Comparison of ENCODE assay signal across 13 mouse cellular contexts in the genomic region with DNA sequence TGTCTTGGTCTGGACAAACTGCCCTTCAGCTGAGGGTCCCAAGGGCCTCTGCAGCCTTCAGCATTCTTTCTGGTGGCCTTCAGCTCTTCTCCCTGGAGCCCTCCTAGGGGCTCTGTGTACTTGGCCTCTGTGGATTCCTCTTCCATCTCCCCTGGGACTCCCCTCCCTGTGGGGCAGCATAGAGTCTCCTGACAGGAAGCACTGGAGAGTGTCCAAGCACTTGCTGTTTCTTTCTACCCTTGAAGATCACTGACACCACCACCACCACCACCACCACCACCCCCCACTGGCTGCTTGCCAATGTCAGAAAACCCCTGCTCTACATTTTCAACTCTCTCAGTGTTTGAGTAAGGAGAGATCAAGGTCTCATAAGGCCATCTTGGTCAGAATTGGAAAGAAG.
DNase-seq lines count a peak whose midpoint lies in the region.
"Had no signal": no experiment of that assay in that cellular context is flagged by ENCODE, and none has a peak within 500 bp of the region (broad histone marks: within the 10 kb centered on the region; RNA-seq: fewer than 3 reads in every experiment).

No protein-coding gene starts in this region.

- peak; percentile 76 for DNase-seq in adrenal gland, postnatal 14 days
- DNase-seq in adrenal gland, adult 8-10 months: no peak
- peak; percentile 13 for DNase-seq in heart, postnatal 4 days
- DNase-seq in heart, postnatal 36 days: no peak
- peak; percentile 21 for DNase-seq in MN1 (ENCODE audit: low spot score)
- DNase-seq in lung, postnatal 10 days: peak; percentile 69
- DNase-seq in cerebellum, adult 18-20 months: no peak
- DNase-seq in thymus, postnatal 25 days: no peak
- DNase-seq: cerebellum, adult 11-12 months; layer of hippocampus, adult 9-11 months; liver; right cerebral cortex, adult 18-20 months; thymus, postnatal 4 days had no signal

- intact Hi-C loops in heart, postnatal 36 days (cut with DNase I): no loop called here

Comparison
In these comparisons a context has a peak if more than half of its experiments do, and no peak if none do; other contexts are left out.
1. DNase-seq: peak in adrenal gland, postnatal 14 days (single experiment), heart, postnatal 4 days (single experiment), MN1 (single experiment) and lung, postnatal 10 days (single experiment); none in adrenal gland, adult 8-10 months (single experiment), heart, postnatal 36 days (0 of 2), cerebellum, adult 18-20 months (0 of 2) and thymus, postnatal 25 days (single experiment).